Mouse (Mus musculus) liver, adult 2 months (tissue): ENCODE results near the gene Grin1. TPM values are rescaled to one million over a fixed set of nuclear protein-coding genes. Genes with fewer than 3 reads are reported as not detected.

Experiments used
- DNase-seq: peaks from one replicate; pipeline ENCODE4 v3.0.0-alpha.2; 2011; ENCODE audit warnings: low read depth, low spot score; ENCODE audit errors: extremely low read depth
- H3K27ac ChIP-seq: fragments of 200-500 bp; replicated peaks from 2 replicates; pipeline ENCODE4 v1.5.1; 2012; ENCODE audit warnings: low read depth, mild to moderate bottlenecking, control low read depth, inconsistent platforms, low read length; ENCODE audit not compliant: insufficient read depth
- H3K27me3 ChIP-seq: fragments of 200-500 bp; 2 replicates; pipeline ENCODE4 v1.6.1; 2012; ENCODE audit warnings: mild to moderate bottlenecking, moderate library complexity, low read length, inconsistent platforms; ENCODE audit not compliant: control insufficient read depth, insufficient read depth
- H3K36me3 ChIP-seq: fragments of 200-500 bp; 2 replicates; pipeline ENCODE4 v1.6.1; 2012; ENCODE audit warnings: low read length, inconsistent platforms; ENCODE audit not compliant: control insufficient read depth, insufficient read depth
- H3K4me1 ChIP-seq: fragments of 200-500 bp; 2 replicates; pipeline ENCODE4 v1.6.1; 2011; ENCODE audit warnings: low read length; ENCODE audit not compliant: control insufficient read depth, insufficient read depth
- H3K4me3 ChIP-seq: fragments of 200-500 bp; 2 replicates; pipeline ENCODE4 v1.5.1; 2011; ENCODE audit warnings: low read depth, mild to moderate bottlenecking, control low read depth, low read length, moderate library complexity; ENCODE audit not compliant: insufficient read depth
- H3K79me2 ChIP-seq: fragments of 200-500 bp; 2 replicates; pipeline ENCODE4 v1.6.1; 2012; ENCODE audit warnings: inconsistent platforms, mild to moderate bottlenecking, low read length, moderate library complexity; ENCODE audit not compliant: control insufficient read depth, insufficient read depth
- H3K9ac ChIP-seq: fragments of 200-500 bp; 2 replicates; pipeline ENCODE4 v1.6.1; 2012; ENCODE audit warnings: low read depth, mild to moderate bottlenecking, control low read depth, inconsistent platforms, low read length
- CTCF ChIP-seq: fragments of 200-500 bp; IDR thresholded peaks from 2 replicates; pipeline ENCODE4 v1.5.1; 2011; ENCODE audit warnings: low read depth, low read length, control low read depth
- POLR2A ChIP-seq: fragments of 200-500 bp; IDR thresholded peaks from 2 replicates; pipeline ENCODE4 v1.6.1; 2011; ENCODE audit warnings: low read length, control low read depth; ENCODE audit not compliant: insufficient read depth; ENCODE audit errors: extremely low read depth
- WGBS: fragments of 180-500 bp; shearing (Covaris S2); methylation state at CpG from one replicate; pipeline ENCODE4 v1.1.7; 2018; 5-methylcytosine and 5-hydroxymethylcytosine counted together
- polyA plus RNA-seq: library from polyadenylated mRNA; depleted of rRNA; stranded (reverse); fragments of >200 nt; gene quantifications from 2 replicates; pipeline ENCODE4 v1.2.3, GENCODE M21; 2012
- total RNA-seq: library from RNA; depleted of rRNA; stranded (reverse); fragments of >200 nt; gene quantifications from 2 replicates; pipeline ENCODE4 v1.2.3, GENCODE M21; 2014

The Grin1 gene
- total and polyA plus RNA-seq, 2 experiments: not detected

DNA sequence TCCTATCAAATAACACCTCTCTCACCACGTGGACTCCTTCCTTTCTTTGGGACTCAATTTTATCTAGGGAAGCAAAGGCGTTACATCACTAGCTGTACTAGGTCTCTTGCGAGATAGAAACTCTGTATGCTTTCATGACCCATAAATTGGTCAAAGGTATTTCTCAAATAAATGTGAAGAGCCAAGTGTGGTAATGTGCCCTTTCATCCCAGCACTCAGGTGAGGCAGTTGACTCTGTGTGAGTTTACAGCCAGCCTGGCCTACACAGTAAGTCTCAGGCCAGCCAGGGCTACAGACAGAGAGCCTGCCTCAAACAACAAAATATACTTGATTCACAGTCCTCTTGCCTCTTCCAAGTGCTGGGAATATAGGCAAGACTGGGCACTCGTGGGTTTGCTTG lies 40.9 kb upstream of the Grin1 start:
- Histone ChIP-seq H3K27ac (peak overlapping the region; percentile 7; the same call in 1 of the 2 replicates), H3K36me3 (no peaks in the 10 kb centered on the region), H3K79me2 (no peaks in the 10 kb centered on the region), H3K9ac (no peak overlapping the region), H3K27me3 (no peaks in the 10 kb centered on the region), H3K4me1 (peaks cover 13% of the 10 kb centered on the region), H3K4me3 (no peak overlapping the region)
- DNase-seq: peak; percentile 71
- WGBS: 19% methylated on average over 4 of the region's 4 CpGs
- no peak for TF ChIP-seq CTCF
- no peak for TF ChIP-seq POLR2A

DNA sequence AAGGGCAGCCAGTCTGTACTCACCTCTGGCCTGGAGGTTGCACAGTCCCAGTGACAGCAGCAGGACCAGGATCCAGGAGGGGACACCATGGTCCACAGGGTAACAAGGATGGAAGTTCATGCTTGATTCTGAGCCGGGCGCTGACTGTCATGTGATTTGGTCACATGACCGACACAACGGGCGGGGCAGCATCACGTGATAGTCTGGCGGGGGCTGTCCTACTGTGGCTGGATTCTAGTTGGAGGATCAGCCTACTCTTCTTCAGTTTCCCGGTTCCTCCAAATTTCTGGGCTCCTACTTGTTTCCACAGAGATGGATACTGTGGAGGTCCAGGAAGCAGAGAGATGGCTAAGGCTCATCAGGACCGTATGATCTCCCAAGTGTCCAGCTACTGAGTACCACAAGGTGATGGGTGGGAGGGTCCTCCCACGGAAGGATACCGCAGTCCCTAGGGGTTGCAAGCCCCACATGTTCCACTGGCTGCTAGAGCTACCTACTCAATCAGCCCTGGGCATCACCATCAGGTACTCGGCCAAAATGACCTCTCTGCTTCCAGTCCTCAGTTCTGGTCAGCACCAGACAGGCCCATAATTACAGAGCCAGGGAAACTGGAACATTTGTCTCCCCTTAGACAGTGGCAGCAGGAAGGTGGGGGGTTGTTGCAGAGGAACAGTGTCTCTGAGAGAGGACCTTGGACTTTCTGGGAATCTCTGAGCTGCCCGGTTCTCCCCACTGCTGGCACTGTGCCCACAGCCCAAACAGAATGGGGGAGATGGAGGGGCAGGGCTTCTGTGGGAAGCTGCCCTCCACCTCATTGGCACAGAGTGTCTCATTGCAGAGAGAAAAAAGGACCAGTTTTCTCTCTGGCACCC lies 37.5 kb upstream of the Grin1 start, which contains the start of gene Dpp7:
Gene Dpp7 (minus strand): TSS at position 152 of the 872 bp plus-strand sequence.
- TF ChIP-seq CTCF (no peak), POLR2A (0 out of 2 replicates have a peak, but pooled peaks have one; percentile 30)
- peak within 1 kb of the TSS; percentile 60 for H3K4me3 ChIP-seq
- H3K27ac ChIP-seq: peak within 1 kb of the TSS; percentile 37; the same call in 1 of the 2 replicates
- peak within 1 kb of the TSS; percentile 47 for H3K9ac ChIP-seq
- under 1% methylated on average over 13 of the region's 13 CpGs for WGBS
- H3K36me3 ChIP-seq: peaks cover 2% of the 10 kb centered on the region; the same call in 1 of the 2 replicates
- peaks cover 13% of the 10 kb centered on the region for H3K4me1 ChIP-seq
- no peaks in the 10 kb centered on the region for H3K27me3 ChIP-seq
- peak; percentile 71 for DNase-seq
- H3K79me2 ChIP-seq: no peaks in the 10 kb centered on the region

DNA sequence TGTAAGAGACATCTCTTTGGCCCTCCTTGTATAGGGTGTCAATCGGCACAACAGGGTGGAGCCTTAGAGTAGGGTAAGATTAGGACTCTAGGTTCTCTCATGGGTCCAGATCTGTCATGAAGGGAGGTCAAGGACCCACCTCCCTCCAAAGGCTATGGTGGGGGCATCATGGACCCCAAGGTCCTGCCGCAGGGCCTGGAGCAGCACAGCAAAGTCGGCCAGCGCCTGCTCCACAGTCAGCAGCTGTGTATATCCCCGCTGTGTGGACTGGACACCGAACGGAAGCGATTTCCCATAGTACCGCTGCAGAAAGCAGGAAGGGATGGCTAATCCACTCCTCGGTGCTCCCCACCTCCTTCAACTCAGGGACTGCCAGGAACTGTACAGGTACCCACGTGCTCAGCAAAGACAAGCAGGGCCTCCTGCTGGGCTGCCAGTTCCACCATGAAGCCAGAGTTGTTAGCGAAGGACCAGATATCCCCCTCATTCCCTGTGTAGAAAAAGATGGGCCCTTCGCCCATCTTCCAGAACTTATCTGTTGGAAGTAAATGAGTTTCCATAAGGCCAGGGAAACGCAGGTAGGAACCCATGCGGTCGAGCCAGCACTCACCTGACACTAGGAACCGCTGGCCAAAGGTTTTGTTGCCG lies 36.6 kb upstream of the Grin1 start:
- no peaks in the 10 kb centered on the region for H3K27me3 ChIP-seq
- H3K36me3 ChIP-seq: peaks cover 2% of the 10 kb centered on the region; the same call in 1 of the 2 replicates
- H3K9ac ChIP-seq: peak overlapping the region; percentile 47
- TF ChIP-seq POLR2A: no peak
- no peak for TF ChIP-seq CTCF
- no peak overlapping the region for H3K27ac ChIP-seq
- H3K79me2 ChIP-seq: no peaks in the 10 kb centered on the region
- WGBS: 32% methylated on average over 18 of the region's 18 CpGs
- peak overlapping the region; percentile 60; the same call in 1 of the 2 replicates for H3K4me3 ChIP-seq
- no peak for DNase-seq
- H3K4me1 ChIP-seq: peaks cover 13% of the 10 kb centered on the region

DNA sequence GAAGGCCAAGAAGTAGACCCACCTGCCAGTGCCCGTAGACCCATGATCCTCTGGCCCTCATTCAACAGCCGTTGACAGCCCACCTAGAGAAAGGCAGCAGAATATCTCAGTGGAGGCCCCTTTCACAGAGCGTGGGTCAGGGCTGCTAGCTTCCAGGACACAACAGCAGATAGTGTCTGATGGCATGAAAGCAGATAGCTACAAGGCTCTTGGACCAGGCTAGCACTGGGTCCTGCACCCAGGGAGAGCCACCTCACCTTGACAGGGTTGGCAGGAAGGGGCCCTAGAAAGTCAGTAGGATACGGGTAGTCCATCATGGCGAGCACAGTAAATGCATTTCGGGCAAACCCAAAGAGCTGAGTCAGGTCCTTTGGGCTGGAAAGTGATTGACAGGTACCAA lies 35.2 kb upstream of the Grin1 start:
- WGBS: 92% methylated on average over 6 of the region's 6 CpGs
- TF ChIP-seq POLR2A: no peak
- TF ChIP-seq CTCF: no peak
- Histone ChIP-seq H3K79me2 (no peaks in the 10 kb centered on the region), H3K36me3 (peaks cover 7% of the 10 kb centered on the region; the same call in 1 of the 2 replicates), H3K4me3 (no peak overlapping the region), H3K9ac (no peak overlapping the region), H3K4me1 (peaks cover 11% of the 10 kb centered on the region), H3K27ac (no peak overlapping the region), H3K27me3 (no peaks in the 10 kb centered on the region)
- no peak for DNase-seq

DNA sequence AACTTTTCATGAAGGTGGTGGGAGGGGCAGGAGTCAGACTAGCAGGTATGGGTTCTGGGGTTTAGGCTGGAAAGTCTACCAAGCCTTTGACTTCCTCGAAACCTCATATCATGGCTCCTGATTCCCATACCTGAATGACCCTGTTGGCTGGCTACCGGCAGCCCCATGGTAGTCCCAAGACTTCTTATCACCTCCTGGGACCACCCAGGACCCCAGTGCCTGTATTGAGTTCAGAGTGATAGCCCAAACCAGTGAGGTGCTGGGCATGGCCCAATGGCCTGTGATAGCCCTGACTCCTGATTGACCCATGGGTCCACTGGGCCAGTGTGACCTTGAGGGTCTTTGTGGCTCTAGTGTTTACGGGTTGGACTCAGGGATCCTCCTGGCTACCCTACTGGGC lies 31.7 kb upstream of the Grin1 start:
- no peak overlapping the region for H3K4me3 ChIP-seq
- no peak for DNase-seq
- peaks cover 4% of the 10 kb centered on the region; the same call in 1 of the 2 replicates for H3K4me1 ChIP-seq
- H3K79me2 ChIP-seq: no peaks in the 10 kb centered on the region
- WGBS: 96% methylated on average over 3 of the region's 3 CpGs
- TF ChIP-seq POLR2A (no peak), CTCF (no peak)
- no peak overlapping the region for H3K27ac ChIP-seq
- H3K36me3 ChIP-seq: peaks cover 12% of the 10 kb centered on the region; the same call in 1 of the 2 replicates
- no peak overlapping the region for H3K9ac ChIP-seq
- no peaks in the 10 kb centered on the region for H3K27me3 ChIP-seq
